Mouse (Mus musculus) megakaryocyte progenitor cell, adult 5-6 weeks (primary cell): ENCODE results near the gene Olfr901. TPM values are rescaled to one million over a fixed set of nuclear protein-coding genes. Genes with fewer than 3 reads are reported as not detected.
"Not testable (repeated sequence)": the region's sequence is repeated elsewhere in the genome, so short reads cannot be mapped to it uniquely, and the experiment has no call there.

Experiments
- ATAC-seq: replicated peaks from 2 replicates; pipeline ENCODE4 v1.8.0; 2016; ENCODE audit warnings: mild to moderate bottlenecking, moderate TSS enrichment, inconsistent platforms; ENCODE audit not compliant: poor library complexity
- total RNA-seq, 2 experiments: library from RNA; stranded (forward) in 1 of 2; stranded (reverse) in 1 of 2; fragments of 157-497, 149-512 nt in 1 of 2; fragments of 200-1000 nt in 1 of 2; gene quantifications; 2 replicates each; pipeline versions ENCODE4 v1.2.3 to v1.2.4; 2015 to 2017

Gene Olfr901
- not detected in 2 replicates for total RNA-seq (2015)
- not detected in 2 replicates for total RNA-seq (2017)

GRCm38 (mm10) chr9:38429155-38429554 is at the start of gene Olfr901:
Olfr901 (plus strand) TSS chr9:38429455.
- no peak for ATAC-seq

- ATAC-seq = no peak
These were observed 27.9 kb upstream of the Olfr901 start, which contains the start of gene Olfr147 for GRCm38 (mm10) chr9:38401398-38401797. Olfr147 (plus strand) TSS chr9:38401698.

- not testable (repeated sequence) for ATAC-seq
These were observed 21.8 kb upstream of the Olfr901 start for GRCm38 (mm10) chr9:38407502-38407901.

- not testable (repeated sequence) for ATAC-seq
These were observed 15.8 kb upstream of the Olfr901 start for GRCm38 (mm10) chr9:38413502-38413901.

- no peak for ATAC-seq
These were observed 5.5 kb upstream of the Olfr901 start for GRCm38 (mm10) chr9:38423801-38424200.

- no peak for ATAC-seq
These were observed 2.2 kb upstream of the Olfr901 start for GRCm38 (mm10) chr9:38427026-38427425.

- ATAC-seq = no peak
These were observed 18.1 kb downstream of the Olfr901 start, which contains the start of gene Olfr902 for GRCm38 (mm10) chr9:38447352-38447751. Olfr902 (plus strand) TSS chr9:38447652.

- ATAC-seq = no peak
These were observed 33.6 kb downstream of the Olfr901 start, which contains the start of gene Olfr904 for GRCm38 (mm10) chr9:38462844-38463243. Olfr904 (plus strand) TSS chr9:38463144.

GRCm38 (mm10) chr9:38470807-38471206 is 41.6 kb downstream of the Olfr901 start, which contains the start of gene Olfr905:
Olfr905 (plus strand) TSS chr9:38471107.
- ATAC-seq = no peak

Other genes with a start within 250 kb of the Olfr901 start
- gene Olfr891, start 248.6 kb upstream of the Olfr901 start, total RNA-seq (2015) = not detected in 2 replicates
- gene Olfr891, start 248.6 kb upstream of the Olfr901 start, total RNA-seq (2017) = not detected in 2 replicates
- not detected in 2 replicates for gene Olfr893, start 221.1 kb upstream of the Olfr901 start, total RNA-seq (2015)
- gene Olfr893, start 221.1 kb upstream of the Olfr901 start, total RNA-seq (2017) = not detected in 2 replicates
- not detected in 2 replicates for gene Olfr894, start 211.4 kb upstream of the Olfr901 start, total RNA-seq (2015)
- gene Olfr894, start 211.4 kb upstream of the Olfr901 start, total RNA-seq (2017) = not detected in 2 replicates
- gene Olfr143, start 176.7 kb upstream of the Olfr901 start, total RNA-seq (2015) = not detected in 2 replicates
- gene Olfr143, start 176.7 kb upstream of the Olfr901 start, total RNA-seq (2017) = not detected in 2 replicates
- gene Olfr895, start 161.6 kb upstream of the Olfr901 start, total RNA-seq (2015) = not detected in 2 replicates
- not detected in 2 replicates for gene Olfr895, start 161.6 kb upstream of the Olfr901 start, total RNA-seq (2017)
- not detected in 2 replicates for gene Olfr896-ps1, start 138.3 kb upstream of the Olfr901 start, total RNA-seq (2015)
- gene Olfr896-ps1, start 138.3 kb upstream of the Olfr901 start, total RNA-seq (2017) = not detected in 2 replicates
- gene Olfr25, start 100.4 kb upstream of the Olfr901 start, total RNA-seq (2015) = not detected in 2 replicates
- gene Olfr25, start 100.4 kb upstream of the Olfr901 start, total RNA-seq (2017) = not detected in 2 replicates
- gene Olfr898, start 81.0 kb upstream of the Olfr901 start, total RNA-seq (2015) = not detected in 2 replicates
- not detected in 2 replicates for gene Olfr898, start 81.0 kb upstream of the Olfr901 start, total RNA-seq (2017)
- gene Olfr250, start 62.6 kb upstream of the Olfr901 start, total RNA-seq (2015) = not detected in 2 replicates
- not detected in 2 replicates for gene Olfr250, start 62.6 kb upstream of the Olfr901 start, total RNA-seq (2017)
- gene Olfr251, start 52.4 kb upstream of the Olfr901 start, total RNA-seq (2015) = not detected in 2 replicates
- not detected in 2 replicates for gene Olfr251, start 52.4 kb upstream of the Olfr901 start, total RNA-seq (2017)
- gene Olfr147, start 27.8 kb upstream of the Olfr901 start, total RNA-seq (2015) = not detected in 2 replicates
- not detected in 2 replicates for gene Olfr147, start 27.8 kb upstream of the Olfr901 start, total RNA-seq (2017)
- gene Olfr902, start 18.2 kb downstream of the Olfr901 start, total RNA-seq (2015) = not detected in 2 replicates
- not detected in 2 replicates for gene Olfr902, start 18.2 kb downstream of the Olfr901 start, total RNA-seq (2017)
- gene Olfr904, start 33.7 kb downstream of the Olfr901 start, total RNA-seq (2015) = not detected in 2 replicates
- gene Olfr904, start 33.7 kb downstream of the Olfr901 start, total RNA-seq (2017) = not detected in 2 replicates
- gene Olfr905, start 41.7 kb downstream of the Olfr901 start, total RNA-seq (2015) = not detected in 2 replicates
- gene Olfr905, start 41.7 kb downstream of the Olfr901 start, total RNA-seq (2017) = not detected in 2 replicates
- gene Olfr906, start 57.6 kb downstream of the Olfr901 start, total RNA-seq (2015) = not detected in 2 replicates
- not detected in 2 replicates for gene Olfr906, start 57.6 kb downstream of the Olfr901 start, total RNA-seq (2017)
- gene Olfr907, start 66.3 kb downstream of the Olfr901 start, total RNA-seq (2015) = not detected in 2 replicates
- gene Olfr907, start 66.3 kb downstream of the Olfr901 start, total RNA-seq (2017) = not detected in 2 replicates
- gene Olfr911-ps1, start 92.1 kb downstream of the Olfr901 start, total RNA-seq (2015) = not detected in 2 replicates
- not detected in 2 replicates for gene Olfr911-ps1, start 92.1 kb downstream of the Olfr901 start, total RNA-seq (2017)
- gene Olfr910, start 108.4 kb downstream of the Olfr901 start, total RNA-seq (2015) = not detected in 2 replicates
- gene Olfr910, start 108.4 kb downstream of the Olfr901 start, total RNA-seq (2017) = not detected in 2 replicates
- not detected in 2 replicates for gene Olfr912, start 150.7 kb downstream of the Olfr901 start, total RNA-seq (2015)
- not detected in 2 replicates for gene Olfr912, start 150.7 kb downstream of the Olfr901 start, total RNA-seq (2017)
- not detected in 2 replicates for gene Olfr913, start 163.3 kb downstream of the Olfr901 start, total RNA-seq (2015)
- not detected in 2 replicates for gene Olfr913, start 163.3 kb downstream of the Olfr901 start, total RNA-seq (2017)
- not detected in 2 replicates for gene Olfr914, start 175.6 kb downstream of the Olfr901 start, total RNA-seq (2015)
- not detected in 2 replicates for gene Olfr914, start 175.6 kb downstream of the Olfr901 start, total RNA-seq (2017)
- not detected in 2 replicates for gene Olfr916, start 230.4 kb downstream of the Olfr901 start, total RNA-seq (2015)
- gene Olfr916, start 230.4 kb downstream of the Olfr901 start, total RNA-seq (2017) = not detected in 2 replicates
- gene Olfr917, start 236.4 kb downstream of the Olfr901 start, total RNA-seq (2015) = not detected in 2 replicates
- gene Olfr917, start 236.4 kb downstream of the Olfr901 start, total RNA-seq (2017) = not detected in 2 replicates
- gene Olfr918, start 245.1 kb downstream of the Olfr901 start, total RNA-seq (2015) = not detected in 2 replicates
- gene Olfr918, start 245.1 kb downstream of the Olfr901 start, total RNA-seq (2017) = not detected in 2 replicates